Mouse (Mus musculus) MN1 (cell line): ENCODE measurements around the gene Pak6.

Experiments
- DNase-seq: peaks from one replicate; pipeline ENCODE4 v3.0.0-alpha.2; 2016; ENCODE audit warnings: low spot score

Gene Pak6

DNA sequence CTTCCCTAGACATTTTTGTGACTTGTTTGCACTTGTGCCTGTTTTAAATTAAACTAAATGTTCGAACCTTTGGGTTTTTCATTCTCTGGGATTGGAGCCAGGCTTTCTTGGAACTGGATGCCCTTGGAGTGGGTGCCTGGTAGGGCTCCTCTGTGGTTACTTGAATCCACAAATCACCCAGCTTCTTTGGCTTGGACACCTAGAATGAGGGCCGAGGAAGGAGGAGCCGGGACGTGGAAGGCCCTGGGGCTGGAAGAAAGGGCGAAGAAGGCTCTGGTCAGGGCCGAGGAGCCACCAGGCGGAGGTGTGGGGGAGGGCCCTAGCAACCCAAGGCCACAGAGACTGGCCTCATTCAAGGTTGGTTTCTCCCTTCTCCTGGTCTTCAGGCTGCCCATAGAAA, 34.9 kb downstream of the Pak6 start:
- DNase-seq = peak; percentile 58

DNA sequence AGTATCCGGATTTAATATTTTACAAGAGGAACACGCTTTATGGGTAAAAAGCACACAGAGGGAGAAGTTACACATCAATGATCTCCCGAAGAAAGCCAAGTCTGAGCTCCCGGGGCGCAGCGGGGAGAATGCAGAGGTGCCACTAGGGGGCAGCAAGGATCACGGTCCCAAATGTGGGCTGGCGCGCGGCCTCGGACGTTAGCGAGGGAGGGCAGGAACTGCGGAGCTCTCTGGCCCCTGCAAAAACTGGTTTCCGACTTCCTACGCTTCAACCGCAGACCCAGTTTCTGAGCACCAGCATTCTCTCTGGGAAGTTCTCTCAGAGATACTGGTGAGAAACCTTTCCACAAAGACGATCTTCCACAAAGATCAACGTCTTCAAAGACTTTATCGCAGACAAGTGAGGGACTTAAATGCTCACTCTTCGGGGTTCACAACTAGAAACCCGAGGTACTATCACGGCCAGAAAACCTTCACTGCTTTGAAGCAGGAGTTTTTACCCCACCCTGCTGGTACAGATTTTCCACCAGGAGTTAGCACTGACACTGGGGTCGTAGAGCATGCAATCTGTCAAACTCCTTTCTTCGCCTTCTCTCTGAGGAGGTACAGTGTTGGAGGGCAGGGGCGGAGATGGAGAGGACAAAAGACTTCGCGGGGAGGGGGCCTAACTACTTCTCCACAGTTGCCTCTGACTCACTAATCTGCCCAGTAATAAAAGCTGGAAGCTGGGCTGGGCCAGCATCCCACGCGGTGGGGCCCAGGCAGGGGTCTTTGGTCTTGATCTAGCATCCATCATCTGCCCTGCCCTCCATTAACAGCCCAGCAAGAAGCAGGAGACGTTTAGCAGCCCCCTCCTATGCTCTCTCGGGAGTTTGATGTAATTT, 37.3 kb downstream of the Pak6 start:
- DNase-seq = peak; percentile 85

DNA sequence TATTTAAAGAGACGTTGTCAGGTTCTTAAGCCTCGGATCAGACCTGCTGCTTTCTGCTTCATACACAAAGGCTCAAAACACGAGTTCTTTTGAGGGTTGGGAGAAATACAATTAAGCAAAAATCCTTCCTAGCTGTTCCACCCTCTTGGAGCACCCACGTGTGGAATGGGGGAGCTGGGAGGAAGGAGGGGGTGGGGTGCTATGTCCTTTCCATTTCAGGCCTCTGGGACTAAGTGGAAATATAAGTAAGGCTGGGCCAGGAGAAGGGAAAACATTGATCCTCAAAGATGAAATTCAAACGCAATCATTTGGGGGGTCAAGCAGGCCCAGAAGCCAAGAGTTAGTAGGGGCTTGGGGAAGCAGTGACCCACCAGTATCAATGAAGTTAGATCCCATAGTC, 38.1 kb downstream of the Pak6 start:
- DNase-seq = no peak

DNA sequence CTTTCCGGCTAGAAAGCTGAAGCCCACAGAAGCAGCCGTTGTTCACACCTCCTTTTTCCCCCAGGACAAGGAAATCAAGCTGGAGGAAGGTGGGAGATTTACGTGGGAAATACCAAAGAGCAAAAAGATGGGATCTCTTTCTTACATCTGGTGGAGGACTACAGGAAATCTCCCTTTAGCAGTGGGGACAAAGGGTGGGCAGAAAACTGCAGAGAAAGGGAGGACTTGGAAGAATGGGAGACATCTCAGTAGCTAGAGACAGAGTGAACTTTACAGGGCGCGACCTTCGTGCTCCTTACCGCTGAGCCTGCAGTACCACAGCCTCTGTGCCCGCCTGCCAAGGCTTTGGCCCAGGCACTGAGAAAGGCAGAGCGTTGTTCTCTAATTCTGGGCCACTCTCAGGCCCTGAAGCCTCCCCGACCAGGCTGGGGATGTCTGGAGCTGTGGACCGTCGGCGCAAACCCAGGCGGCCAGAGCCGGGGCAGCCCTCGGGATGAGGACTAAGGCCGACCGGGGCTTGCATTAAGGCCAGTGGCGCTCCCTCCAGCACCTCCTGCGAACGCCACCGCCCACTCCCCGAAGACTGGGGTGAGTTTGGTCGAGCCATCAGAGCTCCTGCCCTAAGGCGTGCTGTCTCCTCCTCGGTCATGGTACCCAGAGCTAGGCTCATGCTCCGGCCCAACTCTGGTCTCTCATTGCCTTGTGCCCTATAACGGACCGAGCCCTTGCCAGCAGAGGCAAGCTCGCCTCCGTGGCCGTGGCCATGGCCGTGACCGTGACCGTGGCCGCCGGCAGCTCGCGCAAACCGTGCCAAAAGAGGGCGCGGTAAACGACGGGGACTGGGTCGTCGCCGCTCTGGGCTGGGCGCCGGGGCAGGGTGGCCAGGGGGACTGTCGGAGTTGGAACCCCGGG, 39.1 kb downstream of the Pak6 start:
- DNase-seq = no peak

DNA sequence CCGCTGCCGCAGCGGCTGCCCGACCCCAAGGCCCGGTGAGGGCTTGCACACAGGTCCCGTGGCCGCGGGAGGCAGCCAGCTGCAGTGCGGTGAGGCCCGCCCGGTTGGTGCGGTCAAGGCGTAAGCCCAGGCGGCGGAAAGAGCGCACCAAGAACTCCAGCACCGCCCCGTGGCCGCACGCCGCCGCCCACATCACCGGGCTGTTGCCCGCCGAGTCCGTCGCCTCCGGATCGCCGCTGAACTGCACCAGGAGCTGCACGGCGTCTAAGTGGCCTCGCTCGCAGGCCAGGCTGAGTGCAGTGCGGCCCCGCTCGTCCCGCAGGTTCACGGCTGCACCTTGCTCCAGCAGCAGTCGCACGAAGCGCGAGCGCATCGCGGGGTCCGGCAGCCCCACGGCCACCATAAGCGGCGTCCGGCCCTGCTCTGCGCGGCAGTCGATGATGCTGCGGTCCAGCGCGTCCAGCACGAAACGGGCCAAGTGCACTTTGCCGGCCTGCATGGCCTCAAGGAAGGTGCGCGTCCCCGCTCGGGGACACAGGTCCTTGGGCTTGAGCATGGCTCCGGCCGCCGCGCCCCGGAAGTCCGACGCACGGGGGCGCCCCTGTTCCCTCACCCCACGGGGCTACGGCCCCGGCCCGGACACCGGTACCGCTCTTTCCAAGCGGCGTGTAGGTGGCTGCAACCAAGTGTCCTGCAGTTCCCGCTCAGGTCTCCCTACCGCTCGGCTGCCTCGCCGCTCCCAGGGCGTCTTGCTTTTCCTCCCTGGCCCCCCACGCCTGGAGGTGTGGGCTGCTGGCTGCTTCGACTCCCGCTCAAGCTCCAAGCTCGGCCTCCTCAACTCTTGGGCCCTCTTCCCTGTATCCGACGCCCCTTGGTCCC, 40.0 kb downstream of the Pak6 start:
- DNase-seq = no peak

DNA sequence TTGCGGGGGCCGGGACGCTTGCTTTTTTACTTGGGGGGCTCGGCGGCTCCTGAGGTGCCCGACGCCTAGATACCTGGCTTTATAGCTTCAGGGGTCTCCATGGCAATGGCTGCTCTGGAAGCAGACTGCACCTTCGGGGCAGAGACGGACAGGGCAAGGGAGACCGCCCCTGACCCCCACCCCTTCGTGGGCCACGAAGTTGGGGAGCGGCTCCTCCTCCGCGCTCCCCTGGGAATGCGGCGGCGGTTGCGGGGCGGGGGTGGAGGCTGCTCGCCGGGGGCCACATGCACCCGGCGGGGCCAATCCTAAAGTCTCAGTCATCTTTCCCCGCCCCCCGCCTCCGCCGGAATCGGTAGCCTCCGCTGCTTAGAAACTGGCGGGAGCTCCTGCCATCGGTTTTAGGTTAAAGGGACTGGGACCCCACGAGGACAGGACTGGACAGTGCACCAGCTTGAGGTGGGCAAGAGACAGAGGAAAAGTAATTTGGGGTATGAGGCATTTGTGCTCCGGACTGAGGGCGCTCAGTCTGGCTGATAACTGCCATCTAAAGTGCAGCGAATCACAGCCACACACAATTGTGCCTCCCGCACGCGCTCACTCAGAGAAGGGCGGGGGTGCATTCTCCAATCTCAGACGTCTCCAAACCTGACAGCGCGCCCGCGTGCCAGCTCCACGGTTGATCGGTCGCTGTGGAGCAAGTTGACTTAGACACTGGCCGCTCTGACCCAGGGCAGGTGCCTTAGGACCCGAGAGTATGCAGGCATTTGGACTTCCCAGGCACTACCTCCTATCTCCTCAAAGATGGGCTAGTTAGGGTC, 41.0 kb downstream of the Pak6 start, which contains the start of gene Ankrd63:
Gene Ankrd63 (minus strand): TSS at position 51 of the 818 bp plus-strand sequence.
- no peak for DNase-seq

DNA sequence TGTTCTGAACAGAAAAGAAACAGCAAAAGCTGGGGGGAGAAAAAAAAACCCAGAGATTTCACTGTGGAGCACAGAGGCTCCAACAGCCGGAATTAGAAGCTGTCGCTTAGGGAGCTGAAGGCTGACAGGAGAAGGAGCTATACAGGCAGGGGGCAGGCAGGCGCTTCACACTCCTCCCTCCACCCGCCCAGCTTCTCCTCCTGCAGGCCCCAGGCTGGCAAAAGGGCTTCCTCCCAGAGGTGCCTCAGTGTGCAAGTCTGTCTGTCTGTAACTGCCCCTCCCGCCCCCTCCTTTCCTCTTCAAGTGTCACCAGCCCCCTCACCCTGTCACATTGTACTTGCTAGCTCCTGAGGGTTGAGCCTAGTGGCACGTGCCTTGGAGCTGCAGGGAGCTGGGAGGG, 43.3 kb downstream of the Pak6 start:
- DNase-seq = no peak

DNA sequence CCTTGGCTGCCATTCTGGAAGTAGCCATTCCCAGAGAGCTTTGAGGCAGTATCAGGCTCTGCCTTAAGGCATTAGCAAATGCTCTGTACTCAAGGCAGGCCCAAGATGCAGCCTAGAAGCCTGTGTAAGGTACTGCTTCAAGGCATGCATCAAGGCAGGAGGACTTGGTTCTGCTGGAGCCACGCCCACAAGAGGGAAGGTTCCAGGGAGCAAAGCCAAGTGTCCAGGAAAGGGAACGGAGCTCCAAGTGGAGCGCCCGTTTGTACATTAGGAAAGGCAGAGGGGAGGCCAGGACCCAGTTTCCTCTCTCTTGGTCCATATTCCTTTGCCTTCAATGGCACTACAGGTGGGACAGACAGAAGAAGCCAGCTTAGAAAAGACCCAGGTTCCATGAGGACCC, 45.4 kb downstream of the Pak6 start:
- no peak for DNase-seq

DNA sequence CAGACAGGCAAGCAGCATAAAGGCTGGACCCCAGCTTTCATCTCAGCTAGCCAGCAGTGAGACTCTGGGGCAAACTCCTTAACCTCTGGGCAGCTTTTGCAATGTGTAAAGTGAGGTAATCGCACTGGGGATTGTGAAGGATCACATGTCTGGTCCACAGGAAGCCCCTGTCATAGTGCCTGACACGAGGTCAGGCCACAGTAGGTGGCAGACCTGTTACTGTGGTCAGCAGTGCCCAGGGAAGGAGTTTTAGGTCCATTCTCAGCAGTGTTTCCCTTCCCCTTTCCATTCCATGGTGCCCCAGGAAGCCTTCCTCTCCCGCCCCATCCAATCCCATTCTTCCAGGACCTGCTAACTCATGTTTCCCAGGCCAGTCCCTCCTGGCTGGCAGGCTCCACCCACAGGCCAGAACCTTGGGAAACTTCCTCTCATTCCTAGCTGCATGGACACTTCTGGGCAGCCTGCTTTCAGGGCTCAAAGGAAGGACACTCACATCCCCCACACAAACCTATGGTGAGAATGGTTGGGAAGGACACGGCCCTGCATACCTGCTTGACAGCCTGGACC, 46.6 kb downstream of the Pak6 start:
- no peak for DNase-seq

DNA sequence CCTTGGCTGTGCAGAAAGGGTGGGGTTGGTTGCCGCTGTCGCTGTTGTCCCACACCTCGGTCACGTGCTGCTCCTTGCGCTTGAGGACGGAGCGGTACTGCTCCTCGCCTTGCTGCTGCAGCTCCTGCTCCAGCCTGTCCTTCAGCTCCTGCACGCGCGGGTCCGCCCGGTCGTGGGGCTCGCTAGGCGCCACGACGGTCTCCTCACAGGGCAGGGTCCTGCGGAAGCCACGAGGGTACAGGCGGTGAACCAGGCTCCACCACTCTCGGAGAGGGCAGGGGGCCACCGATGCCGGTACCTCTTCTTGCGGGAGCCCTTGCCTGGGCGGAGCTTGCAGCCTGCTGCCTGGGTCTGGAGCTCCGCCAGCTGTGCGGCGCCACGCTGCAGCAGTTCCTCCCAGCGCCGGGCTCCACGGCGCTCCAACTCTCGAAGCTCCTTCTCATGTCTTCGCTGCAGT, 48.0 kb downstream of the Pak6 start:
- DNase-seq = no peak

DNA sequence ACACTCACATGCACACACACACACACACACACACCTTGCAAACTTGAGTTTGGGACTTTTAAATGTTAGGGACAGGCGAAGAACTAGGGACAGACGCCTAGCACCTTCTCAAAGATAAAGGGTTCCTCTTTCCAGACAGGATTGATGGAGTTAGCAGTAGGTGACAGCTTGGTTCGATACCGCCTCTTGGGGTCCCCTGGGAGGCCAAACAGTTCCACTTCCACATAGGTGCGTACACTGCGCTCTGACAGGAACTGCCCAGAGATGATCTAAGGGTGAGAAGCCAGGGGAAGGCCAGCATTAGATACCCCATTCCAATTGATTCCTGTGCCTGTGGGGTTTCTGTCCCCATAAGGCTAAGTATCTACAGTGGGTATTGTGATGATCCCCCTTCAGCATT, 50.5 kb downstream of the Pak6 start:
- DNase-seq = no peak

DNA sequence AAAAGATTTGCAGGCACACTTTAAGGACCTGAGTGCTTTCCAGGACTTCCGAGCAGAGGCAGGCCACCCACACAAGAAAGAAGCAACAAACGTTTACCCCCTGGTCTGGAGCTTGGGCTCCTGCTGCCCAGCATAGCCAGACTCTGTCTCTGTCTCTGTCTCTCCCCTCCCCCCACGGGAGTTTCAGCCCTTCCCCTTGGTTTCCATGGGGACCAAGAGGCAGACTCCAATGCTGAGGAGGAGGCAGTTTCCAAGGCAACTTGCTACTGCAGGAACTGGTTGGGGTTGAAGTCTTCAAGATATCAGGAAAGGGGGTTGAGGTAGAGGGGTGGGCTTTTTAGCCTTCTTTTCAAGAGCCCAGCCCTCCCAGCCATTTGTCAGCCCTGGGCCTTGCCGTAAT, 51.1 kb downstream of the Pak6 start:
- DNase-seq = no peak

DNA sequence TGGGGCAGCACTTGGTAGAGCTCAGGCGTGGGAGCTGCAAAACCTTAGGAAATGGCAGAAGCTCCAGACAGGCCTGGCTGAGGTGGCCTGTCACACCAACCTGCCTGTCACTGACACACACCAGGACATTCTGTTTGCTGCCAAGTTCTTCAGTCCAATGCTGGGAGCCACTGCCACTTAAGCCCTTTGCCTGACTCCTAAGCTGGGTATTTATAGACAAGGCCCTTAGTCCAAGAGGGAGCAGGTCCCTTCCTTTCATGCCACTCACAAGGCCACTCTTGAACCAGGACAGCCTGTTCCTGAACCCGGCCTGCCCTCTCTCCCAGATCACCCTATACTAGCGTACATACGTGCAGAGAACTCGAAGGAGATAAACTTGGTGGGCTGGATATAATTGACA, 53.6 kb downstream of the Pak6 start:
- peak; percentile 68 for DNase-seq

DNA sequence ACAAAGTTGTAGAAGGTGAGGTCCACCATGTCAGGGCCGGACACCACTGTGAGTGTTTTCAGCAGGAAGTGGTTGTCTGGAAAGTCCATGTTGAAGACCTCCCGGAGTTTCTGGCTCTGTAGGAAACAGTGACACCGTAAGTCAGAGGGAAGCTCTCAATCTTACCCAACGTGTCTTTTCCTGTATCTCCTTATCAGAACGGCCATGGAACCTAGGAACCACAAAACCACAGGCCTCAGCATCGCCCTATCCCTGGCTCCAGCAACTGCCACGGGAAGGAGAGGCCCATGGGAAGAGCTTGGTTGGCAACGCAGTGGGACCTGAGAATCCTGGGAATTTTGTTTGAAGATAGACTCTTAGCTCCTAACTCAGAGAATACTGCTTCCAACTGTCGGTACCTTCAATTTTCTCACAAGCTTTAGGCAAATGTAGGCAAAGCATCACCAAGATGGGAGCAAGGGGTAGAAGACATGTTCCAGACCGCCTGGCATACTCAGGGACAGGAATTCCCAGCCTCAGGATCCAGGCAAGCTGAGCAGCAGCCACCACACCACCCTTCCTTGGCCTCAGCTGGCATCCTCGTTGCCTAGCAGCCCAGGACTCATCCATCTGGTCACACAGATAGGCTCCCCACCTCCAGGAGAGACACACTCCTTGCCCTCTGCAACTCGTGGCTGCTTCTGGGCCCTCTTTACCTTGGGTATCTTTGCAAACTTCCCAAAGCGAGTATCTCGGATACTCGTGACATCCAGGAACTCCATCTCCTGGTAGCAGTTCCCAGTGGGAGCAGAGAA, 60.8 kb downstream of the Pak6 start:
- no peak for DNase-seq

DNA sequence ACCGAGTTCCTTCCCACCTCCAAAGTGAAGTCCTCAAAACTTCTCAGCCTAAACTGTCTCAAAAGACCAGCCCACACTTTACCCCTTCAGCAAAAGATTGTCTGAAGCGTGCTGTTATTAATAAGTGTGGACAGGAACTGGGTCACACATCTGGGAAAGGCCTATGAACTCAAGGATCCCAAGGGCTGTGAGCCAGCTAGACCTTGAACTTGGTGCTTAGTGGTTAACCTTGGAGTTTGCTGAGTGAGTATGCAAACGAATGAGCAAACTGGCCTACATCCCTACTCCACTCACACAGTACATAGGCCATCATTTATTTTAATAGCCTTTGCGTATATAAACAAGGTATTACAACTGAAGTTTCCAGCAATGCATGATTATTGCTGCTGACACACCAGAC, 62.4 kb downstream of the Pak6 start:
- DNase-seq = no peak

DNA sequence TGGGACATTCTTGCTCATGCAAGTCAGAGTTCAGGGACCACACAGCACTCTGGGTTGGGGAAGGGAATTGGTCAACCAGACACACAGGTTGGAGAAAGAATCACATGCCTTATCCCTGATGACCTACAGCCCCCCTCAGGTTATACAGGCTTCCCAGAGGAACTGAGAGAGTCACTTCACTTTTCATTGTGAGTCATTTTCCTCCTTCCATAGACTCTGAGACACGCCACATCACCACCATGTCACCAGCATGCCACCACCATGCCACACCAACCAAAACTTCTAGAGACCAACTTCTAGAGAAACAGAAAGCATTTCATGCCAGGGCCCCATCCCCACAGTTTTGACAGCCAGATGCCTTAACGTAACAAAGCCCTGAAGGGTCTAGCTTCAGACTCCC, 63.8 kb downstream of the Pak6 start:
- DNase-seq = no peak

DNA sequence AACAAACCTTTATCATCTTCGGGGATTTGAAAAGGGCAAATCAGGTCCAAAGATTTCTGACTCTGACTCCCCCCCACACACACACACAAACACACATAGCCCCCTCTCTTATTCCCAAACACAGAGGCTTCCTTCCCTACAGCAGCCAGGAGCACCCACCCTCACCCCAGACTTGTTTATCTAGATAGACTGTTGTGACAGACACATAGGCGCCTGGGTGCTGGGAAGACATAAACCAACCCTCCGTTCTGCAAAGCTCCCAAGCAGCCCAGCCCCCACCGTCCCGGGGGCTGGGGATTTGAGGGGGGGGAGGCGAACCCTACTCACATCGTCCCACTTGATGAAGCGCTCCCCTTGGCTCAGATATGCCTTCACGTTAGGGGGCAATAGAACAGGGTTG, 64.8 kb downstream of the Pak6 start:
- no peak for DNase-seq

DNA sequence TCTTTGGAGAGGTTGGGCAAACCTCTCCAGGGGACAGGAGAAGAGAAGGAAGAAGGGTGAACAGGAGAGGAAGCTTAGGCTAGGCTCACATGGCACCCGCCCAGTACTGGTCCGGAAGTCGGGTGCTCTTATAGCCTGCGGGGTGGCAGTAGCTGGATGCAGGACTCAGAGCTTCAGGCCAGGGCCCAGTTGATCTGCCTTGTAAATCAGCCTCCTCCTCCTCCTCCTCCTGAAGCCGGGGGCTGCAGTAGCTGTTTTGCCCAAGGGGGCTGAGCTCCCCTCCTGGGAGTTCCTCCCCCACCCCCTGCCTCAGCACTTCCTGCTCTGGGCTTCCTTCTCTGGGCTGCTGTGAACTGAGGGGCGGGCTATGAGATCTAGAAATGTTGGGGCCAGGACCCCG, 65.2 kb downstream of the Pak6 start, which contains the start of gene Plcb2:
Gene Plcb2 (minus strand): TSS at position 102 of the 400 bp plus-strand sequence.
- no peak for DNase-seq

DNA sequence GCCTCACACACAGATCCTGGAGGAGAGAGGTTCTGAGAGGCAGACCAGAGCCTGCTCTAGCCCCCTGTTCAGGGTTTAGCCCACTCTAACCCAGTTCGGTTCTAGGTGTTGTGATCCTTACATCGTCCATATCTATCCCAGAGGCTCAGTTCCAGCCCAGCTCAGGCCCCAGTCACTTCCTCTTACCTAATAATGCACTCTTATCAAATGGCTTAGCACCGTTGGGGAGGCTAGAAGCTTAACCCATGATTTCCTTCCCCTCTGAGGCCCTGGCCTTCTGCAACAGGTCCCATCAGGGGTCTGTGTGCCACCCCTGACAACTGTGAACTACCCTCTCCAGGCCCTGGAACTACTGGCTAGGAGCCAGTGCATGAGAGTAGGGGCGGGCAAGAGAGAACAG, 66.1 kb downstream of the Pak6 start:
- DNase-seq = no peak
